Mouse (Mus musculus) subcutaneous adipose tissue, adult 2 months (tissue): ENCODE measurements around the gene Zmynd11. TPM values are rescaled to one million over a fixed set of nuclear protein-coding genes. Genes with fewer than 3 reads are reported as not detected.

ENCODE experiments used
- polyA plus RNA-seq: library from polyadenylated mRNA; depleted of rRNA; stranded (reverse); fragments of >200 nt; gene quantifications from 2 replicates; pipeline ENCODE4 v1.2.3, GENCODE M21; 2012; ENCODE audit warnings: low replicate concordance; rRNA removed

Gene Zmynd11
- polyA plus RNA-seq = 49.3 and 78.1 TPM in 2 replicates

GRCm38 (mm10) chr13:9764646-9765536 lies at the start of gene Zmynd11:
Zmynd11 (minus strand) TSS chr13:9765330.

